Mouse (Mus musculus): ENCODE measurements around the gene Arhgef25. TPM values are rescaled to one million over a fixed set of nuclear protein-coding genes. Genes with fewer than 3 reads are reported as not detected.

Arhgef25 gene
- polyA plus RNA-seq, 1 experiment from 2014 or later = 24.2 TPM

- Histone ChIP-seq H3K27me3 (ENCODE audit: control insufficient read depth, insufficient read depth, low read length) (peaks cover 18% of the 10 kb centered on the region), H3K4me2 (ENCODE audit: low read depth, low read length) (peak overlapping the region; percentile 32; the same call in 1 of the 2 replicates), H3K27ac (ENCODE audit: low read depth, low read length) (no peak overlapping the region), H3K9me3 (ENCODE audit: control insufficient read depth, low read length) (no peaks in the 10 kb centered on the region), H3K4me3 (ENCODE audit: low read depth, low read length) (no peak overlapping the region), H3K36me3 (ENCODE audit: control insufficient read depth, insufficient read depth, low read length) (peaks cover 2% of the 10 kb centered on the region; the same call in 1 of the 2 replicates), H3K9ac (replicated peaks; ENCODE audit: low read depth, low read length) (no peak overlapping the region), H3K4me1 (ENCODE audit: control insufficient read depth, insufficient read depth, low read length) (peaks cover 13% of the 10 kb centered on the region)
- no peak for ATAC-seq (ENCODE audit: low read depth)
- WGBS = 24% methylated on average over 9 of the region's 9 CpGs
These were observed 12.6 kb downstream of the Arhgef25 start for GRCm38 (mm10) chr10:127177235-127177634.

GRCm38 (mm10) chr10:127176756-127177155 is 13.1 kb downstream of the Arhgef25 start:
- Histone ChIP-seq H3K9me3 (ENCODE audit: control insufficient read depth, low read length) (no peaks in the 10 kb centered on the region), H3K4me1 (ENCODE audit: control insufficient read depth, insufficient read depth, low read length) (peaks cover 13% of the 10 kb centered on the region), H3K4me2 (ENCODE audit: low read depth, low read length) (no peak overlapping the region), H3K27me3 (ENCODE audit: control insufficient read depth, insufficient read depth, low read length) (peaks cover 18% of the 10 kb centered on the region), H3K27ac (ENCODE audit: low read depth, low read length) (no peak overlapping the region), H3K4me3 (ENCODE audit: low read depth, low read length) (no peak overlapping the region), H3K36me3 (ENCODE audit: control insufficient read depth, insufficient read depth, low read length) (peaks cover 5% of the 10 kb centered on the region; the same call in 1 of the 2 replicates), H3K9ac (replicated peaks; ENCODE audit: low read depth, low read length) (no peak overlapping the region)
- whole genome bisulfite sequencing = 10% methylated on average over 7 of the region's 7 CpGs
- ATAC-seq (ENCODE audit: low read depth) = no peak

GRCm38 (mm10) chr10:127176228-127176627 is 13.7 kb downstream of the Arhgef25 start:
- no peak overlapping the region for H3K4me2 ChIP-seq (ENCODE audit: low read depth, low read length)
- peaks cover 13% of the 10 kb centered on the region for H3K4me1 ChIP-seq (ENCODE audit: control insufficient read depth, insufficient read depth, low read length)
- no peak overlapping the region for H3K9ac ChIP-seq (replicated peaks; ENCODE audit: low read depth, low read length)
- H3K27me3 ChIP-seq (ENCODE audit: control insufficient read depth, insufficient read depth, low read length) = peaks cover 18% of the 10 kb centered on the region
- no peak for ATAC-seq (ENCODE audit: low read depth)
- no peaks in the 10 kb centered on the region for H3K9me3 ChIP-seq (ENCODE audit: control insufficient read depth, low read length)
- H3K27ac ChIP-seq (ENCODE audit: low read depth, low read length) = no peak overlapping the region
- H3K36me3 ChIP-seq (ENCODE audit: control insufficient read depth, insufficient read depth, low read length) = peaks cover 5% of the 10 kb centered on the region; the same call in 1 of the 2 replicates
- H3K4me3 ChIP-seq (ENCODE audit: low read depth, low read length) = no peak overlapping the region
- 30% methylated on average over 3 of the region's 3 CpGs for WGBS

GRCm38 (mm10) chr10:127174170-127174569 is 15.7 kb downstream of the Arhgef25 start:
- peaks cover 10% of the 10 kb centered on the region for H3K36me3 ChIP-seq (ENCODE audit: control insufficient read depth, insufficient read depth, low read length)
- no peak for ATAC-seq (ENCODE audit: low read depth)
- no peak overlapping the region for H3K27ac ChIP-seq (ENCODE audit: low read depth, low read length)
- no peak overlapping the region for H3K9ac ChIP-seq (replicated peaks; ENCODE audit: low read depth, low read length)
- no peak overlapping the region for H3K4me2 ChIP-seq (ENCODE audit: low read depth, low read length)
- peaks cover 16% of the 10 kb centered on the region for H3K4me1 ChIP-seq (ENCODE audit: control insufficient read depth, insufficient read depth, low read length)
- no peaks in the 10 kb centered on the region for H3K9me3 ChIP-seq (ENCODE audit: control insufficient read depth, low read length)
- H3K4me3 ChIP-seq (ENCODE audit: low read depth, low read length) = no peak overlapping the region
- peaks cover 26% of the 10 kb centered on the region for H3K27me3 ChIP-seq (ENCODE audit: control insufficient read depth, insufficient read depth, low read length)
- 86% methylated on average over 7 of the region's 7 CpGs for WGBS

GRCm38 (mm10) chr10:127173148-127174065 is 16.5 kb downstream of the Arhgef25 start:
- H3K4me3 ChIP-seq (ENCODE audit: low read depth, low read length) = no peak overlapping the region
- H3K27me3 ChIP-seq (ENCODE audit: control insufficient read depth, insufficient read depth, low read length) = peaks cover 24% of the 10 kb centered on the region
- no peaks in the 10 kb centered on the region for H3K9me3 ChIP-seq (ENCODE audit: control insufficient read depth, low read length)
- no peak overlapping the region for H3K9ac ChIP-seq (replicated peaks; ENCODE audit: low read depth, low read length)
- no peak overlapping the region for H3K4me2 ChIP-seq (ENCODE audit: low read depth, low read length)
- peaks cover 16% of the 10 kb centered on the region for H3K4me1 ChIP-seq (ENCODE audit: control insufficient read depth, insufficient read depth, low read length)
- WGBS = 84% methylated on average over 16 of the region's 16 CpGs
- H3K27ac ChIP-seq (ENCODE audit: low read depth, low read length) = no peak overlapping the region
- ATAC-seq (ENCODE audit: low read depth) = no peak
- peaks cover 12% of the 10 kb centered on the region for H3K36me3 ChIP-seq (ENCODE audit: control insufficient read depth, insufficient read depth, low read length)

GRCm38 (mm10) chr10:127171631-127172200 is 18.2 kb downstream of the Arhgef25 start:
- H3K4me2 ChIP-seq (ENCODE audit: low read depth, low read length) = no peak overlapping the region
- no peaks in the 10 kb centered on the region for H3K9me3 ChIP-seq (ENCODE audit: control insufficient read depth, low read length)
- peaks cover 19% of the 10 kb centered on the region for H3K4me1 ChIP-seq (ENCODE audit: control insufficient read depth, insufficient read depth, low read length)
- no peak overlapping the region for H3K9ac ChIP-seq (replicated peaks; ENCODE audit: low read depth, low read length)
- 90% methylated on average over 15 of the region's 15 CpGs for WGBS
- no peak overlapping the region for H3K27ac ChIP-seq (ENCODE audit: low read depth, low read length)
- no peak overlapping the region for H3K4me3 ChIP-seq (ENCODE audit: low read depth, low read length)
- no peak for ATAC-seq (ENCODE audit: low read depth)
- H3K36me3 ChIP-seq (ENCODE audit: control insufficient read depth, insufficient read depth, low read length) = peaks cover 12% of the 10 kb centered on the region
- H3K27me3 ChIP-seq (ENCODE audit: control insufficient read depth, insufficient read depth, low read length) = peaks cover 19% of the 10 kb centered on the region

- H3K4me3 ChIP-seq (ENCODE audit: low read depth, low read length) = peak overlapping the region; percentile 15
- no peak overlapping the region for H3K27ac ChIP-seq (ENCODE audit: low read depth, low read length)
- H3K9me3 ChIP-seq (ENCODE audit: control insufficient read depth, low read length) = no peaks in the 10 kb centered on the region
- peaks cover 21% of the 10 kb centered on the region for H3K4me1 ChIP-seq (ENCODE audit: control insufficient read depth, insufficient read depth, low read length)
- H3K9ac ChIP-seq (replicated peaks; ENCODE audit: low read depth, low read length) = no peak overlapping the region
- ATAC-seq (ENCODE audit: low read depth) = peak; percentile 41; the same call in 1 of the 2 replicates
- H3K27me3 ChIP-seq (ENCODE audit: control insufficient read depth, insufficient read depth, low read length) = peaks cover 16% of the 10 kb centered on the region
- 2% methylated on average over 29 of the region's 29 CpGs for WGBS
- peaks cover 12% of the 10 kb centered on the region for H3K36me3 ChIP-seq (ENCODE audit: control insufficient read depth, insufficient read depth, low read length)
- peak overlapping the region; percentile 38 for H3K4me2 ChIP-seq (ENCODE audit: low read depth, low read length)
These were observed 19.0 kb downstream of the Arhgef25 start for GRCm38 (mm10) chr10:127170837-127171272.

GRCm38 (mm10) chr10:127170002-127170401 is 19.9 kb downstream of the Arhgef25 start:
- Histone ChIP-seq H3K36me3 (ENCODE audit: control insufficient read depth, insufficient read depth, low read length) (peaks cover 12% of the 10 kb centered on the region), H3K9ac (replicated peaks; ENCODE audit: low read depth, low read length) (no peak overlapping the region), H3K27ac (ENCODE audit: low read depth, low read length) (no peak overlapping the region), H3K4me1 (ENCODE audit: control insufficient read depth, insufficient read depth, low read length) (peaks cover 21% of the 10 kb centered on the region), H3K4me2 (ENCODE audit: low read depth, low read length) (peak overlapping the region; percentile 38; the same call in 1 of the 2 replicates), H3K9me3 (ENCODE audit: control insufficient read depth, low read length) (no peaks in the 10 kb centered on the region), H3K4me3 (ENCODE audit: low read depth, low read length) (0 out of 2 replicates have a peak overlapping the region, but pooled peaks have one; percentile 7), H3K27me3 (ENCODE audit: control insufficient read depth, insufficient read depth, low read length) (peaks cover 20% of the 10 kb centered on the region)
- 4% methylated on average over 22 of the region's 22 CpGs for WGBS
- ATAC-seq (ENCODE audit: low read depth) = no peak
